Mouse (Mus musculus) ES-E14 (cell line): ENCODE measurements around the gene Itih3. TPM values are rescaled to one million over a fixed set of nuclear protein-coding genes. Genes with fewer than 3 reads are reported as not detected.
A peak's percentile ranks its signal among the peaks of the same experiment; 100 is the strongest.

Experiments
- DNase-seq: peaks from one replicate; pipeline ENCODE4 v3.0.0-alpha.2; 2013; ENCODE audit warnings: low read depth, low spot score
- H3K27ac ChIP-seq: 2 replicates; pipeline ENCODE4 v1.5.1; 2012; ENCODE audit warnings: low read depth, mild to moderate bottlenecking, low read length, moderate library complexity, mixed read lengths; ENCODE audit not compliant: poor library complexity, insufficient read depth, severe bottlenecking
- H3K36me3 ChIP-seq: 2 replicates; pipeline ENCODE4 v1.6.1; 2012; ENCODE audit warnings: mild to moderate bottlenecking, low read length, moderate library complexity, mixed read lengths; ENCODE audit not compliant: control insufficient read depth, poor library complexity, insufficient read depth, severe bottlenecking
- H3K4me1 ChIP-seq, 2 experiments: fragments of 150-350 bp in 1 of 2; sonication (generic) in 1 of 2; 2 replicates each; pipeline ENCODE4 v1.6.1; 2012; ENCODE audit warnings: low read length in 2 of 2, mild to moderate bottlenecking in 1 of 2, mixed read lengths in 1 of 2; ENCODE audit not compliant: control insufficient read depth in 2 of 2, insufficient read depth in 2 of 2, poor library complexity in 1 of 2
- H3K4me3 ChIP-seq, 2 experiments: fragments of 150-350 bp in 1 of 2; sonication (generic) in 1 of 2; 2 replicates each; pipeline ENCODE4 v1.5.1; 2012; ENCODE audit warnings: low read length in 2 of 2, low read depth in 1 of 2, mild to moderate bottlenecking in 1 of 2, mixed read lengths in 1 of 2; ENCODE audit not compliant: insufficient read depth in 1 of 2, poor library complexity in 1 of 2, severe bottlenecking in 1 of 2
- H3K9ac ChIP-seq: 2 replicates; pipeline ENCODE4 v1.6.1; 2012; ENCODE audit warnings: low read depth, mild to moderate bottlenecking, low read length, mixed read lengths; ENCODE audit not compliant: poor library complexity, insufficient read depth, severe bottlenecking
- H3K9me3 ChIP-seq: fragments of 150-350 bp; sonication (generic); 2 replicates; pipeline ENCODE4 v1.6.1; 2012; ENCODE audit warnings: low read depth, mild to moderate bottlenecking, low read length; ENCODE audit not compliant: control insufficient read depth, insufficient read depth
- CHD2 ChIP-seq: IDR thresholded peaks from 2 replicates; pipeline ENCODE4 v1.6.1; 2014; ENCODE audit warnings: mild to moderate bottlenecking, low read depth, low read length, inconsistent platforms
- HCFC1 ChIP-seq: IDR thresholded peaks from 2 replicates; pipeline ENCODE4 v1.6.1; 2012; ENCODE audit warnings: low read length, inconsistent platforms, borderline replicate concordance; ENCODE audit not compliant: insufficient read depth
- MAFK ChIP-seq: IDR thresholded peaks from 2 replicates; pipeline ENCODE4 v1.6.1; 2014; ENCODE audit warnings: mild to moderate bottlenecking, low read depth, low read length, inconsistent platforms; ENCODE audit not compliant: insufficient read depth
- ZC3H11A ChIP-seq: IDR thresholded peaks from 2 replicates; pipeline ENCODE4 v1.6.1; 2012; ENCODE audit warnings: low read depth, mild to moderate bottlenecking, inconsistent platforms, low read length, borderline replicate concordance
- ZNF384 ChIP-seq: IDR thresholded peaks from 2 replicates; pipeline ENCODE4 v1.6.1; 2012; ENCODE audit warnings: low read depth, low read length, inconsistent platforms
- in situ Hi-C, 2 experiments: fragments of 600-800 bp; cut with MboI; formaldehyde crosslinking; loops; one replicate each; pipeline ENCODE4 v1.15.1; 2025; ENCODE audit warnings: low sequenced_read_pairs in 2 of 2, inconsistent platforms in 1 of 2; ENCODE audit not compliant: unreplicated experiment in 2 of 2
- total RNA-seq: library from RNA; depleted of rRNA; stranded (reverse); fragments of 300-350 nt; gene quantifications from 2 replicates; pipeline ENCODE4 v1.2.3, GENCODE M21; 2012

Itih3 gene
- total RNA-seq, 1 experiment: 0.40 TPM

DNA sequence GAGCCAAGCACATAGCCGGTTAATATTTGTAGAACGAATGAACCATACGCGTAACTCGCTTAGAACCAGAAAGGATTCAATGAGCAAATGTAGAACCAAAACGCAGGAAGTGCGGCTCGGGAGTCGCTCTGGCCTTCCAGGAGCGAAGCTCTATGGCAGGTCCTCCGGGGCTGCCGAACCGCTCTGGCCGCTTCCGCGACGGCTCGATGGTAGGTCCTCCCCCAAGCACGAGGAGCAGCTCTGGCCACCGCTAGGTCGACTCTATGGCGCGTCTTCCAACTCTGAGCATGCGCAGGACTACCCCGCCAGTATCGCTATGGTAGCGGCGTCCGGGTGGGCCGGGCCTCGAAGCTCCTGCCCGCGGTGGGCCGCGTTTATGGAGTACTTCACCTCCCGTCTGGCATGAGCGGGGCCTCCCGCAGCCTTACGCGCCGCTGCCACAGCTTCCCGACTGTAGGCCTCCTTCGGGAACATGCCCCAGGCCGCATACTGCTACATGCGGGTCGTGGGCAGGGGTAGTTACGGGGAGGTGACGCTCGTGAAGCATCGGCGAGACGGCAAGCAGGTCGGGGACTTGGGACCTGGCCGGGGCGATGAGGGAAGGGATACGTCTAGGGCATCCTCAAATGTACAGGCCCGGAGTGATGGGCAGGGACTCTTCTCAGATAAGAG lies 27.7 kb upstream of the Itih3 start, which contains the start of gene Nek4:
Gene Nek4, plus strand, starts transcription at position 224 of the 672 bp plus-strand sequence.
- Histone ChIP-seq H3K9ac (peak within 1 kb of the TSS; percentile 91), H3K4me1 (peaks cover 3 to 4% of the 10 kb centered on the region in 2 experiments; a peak in 3 of 4 replicates), H3K9me3 (no peaks in the 10 kb centered on the region), H3K4me3 (peak within 1 kb of the TSS; percentile 85 to 94), H3K36me3 (no peaks in the 10 kb centered on the region), H3K27ac (no peak within 1 kb of the TSS)
- peak; percentile 91 for DNase-seq
- TF ChIP-seq MAFK: no peak
- peak; percentile 75; the same call in 1 of the 2 replicates for TF ChIP-seq HCFC1
- in situ Hi-C loops: no loop called here

GRCm38 (mm10) chr14:30949986-30950385 lies 26.4 kb upstream of the Itih3 start:
- Histone ChIP-seq H3K4me1 (peaks cover 3 to 4% of the 10 kb centered on the region in 2 experiments; a peak in 3 of 4 replicates), H3K36me3 (no peaks in the 10 kb centered on the region), H3K9me3 (no peaks in the 10 kb centered on the region), H3K27ac (no peak overlapping the region), H3K4me3 (no peak overlapping the region), H3K9ac (no peak overlapping the region)
- no peak for DNase-seq
- no peak for TF ChIP-seq MAFK
- TF ChIP-seq HCFC1: no peak
- no peak for TF ChIP-seq ZC3H11A
- no peak for TF ChIP-seq ZNF384
- no peak for TF ChIP-seq CHD2
- in situ Hi-C loops: no loop called here

DNA sequence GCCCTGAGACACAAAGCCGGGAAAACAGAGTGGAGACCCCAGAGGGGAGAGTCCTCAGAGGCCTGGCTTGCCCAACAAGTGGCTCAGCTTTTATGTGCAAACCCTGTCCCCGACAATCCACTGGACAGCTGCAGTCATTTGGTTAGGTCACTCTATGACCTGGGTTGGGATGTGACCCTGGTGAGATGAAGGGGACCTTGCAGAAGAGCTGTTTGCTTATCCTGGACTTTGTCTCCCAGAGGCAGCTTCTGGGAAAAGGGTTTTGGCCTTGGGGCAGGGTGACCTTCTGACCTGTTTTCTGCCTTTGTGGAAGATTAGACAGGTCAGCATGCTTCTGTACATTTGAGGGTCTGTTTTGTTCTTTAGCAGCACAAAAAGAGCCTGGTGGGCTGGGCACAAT lies 21.2 kb upstream of the Itih3 start:
- no peak for TF ChIP-seq ZC3H11A
- TF ChIP-seq CHD2: no peak
- TF ChIP-seq MAFK: no peak
- TF ChIP-seq HCFC1: no peak
- in situ Hi-C loops: no loop called here
- Histone ChIP-seq H3K4me1 (no peaks in the 10 kb centered on the region), H3K4me3 (no peak overlapping the region), H3K9ac (no peak overlapping the region), H3K27ac (no peak overlapping the region), H3K36me3 (no peaks in the 10 kb centered on the region), H3K9me3 (no peaks in the 10 kb centered on the region)
- no peak for DNase-seq

DNA sequence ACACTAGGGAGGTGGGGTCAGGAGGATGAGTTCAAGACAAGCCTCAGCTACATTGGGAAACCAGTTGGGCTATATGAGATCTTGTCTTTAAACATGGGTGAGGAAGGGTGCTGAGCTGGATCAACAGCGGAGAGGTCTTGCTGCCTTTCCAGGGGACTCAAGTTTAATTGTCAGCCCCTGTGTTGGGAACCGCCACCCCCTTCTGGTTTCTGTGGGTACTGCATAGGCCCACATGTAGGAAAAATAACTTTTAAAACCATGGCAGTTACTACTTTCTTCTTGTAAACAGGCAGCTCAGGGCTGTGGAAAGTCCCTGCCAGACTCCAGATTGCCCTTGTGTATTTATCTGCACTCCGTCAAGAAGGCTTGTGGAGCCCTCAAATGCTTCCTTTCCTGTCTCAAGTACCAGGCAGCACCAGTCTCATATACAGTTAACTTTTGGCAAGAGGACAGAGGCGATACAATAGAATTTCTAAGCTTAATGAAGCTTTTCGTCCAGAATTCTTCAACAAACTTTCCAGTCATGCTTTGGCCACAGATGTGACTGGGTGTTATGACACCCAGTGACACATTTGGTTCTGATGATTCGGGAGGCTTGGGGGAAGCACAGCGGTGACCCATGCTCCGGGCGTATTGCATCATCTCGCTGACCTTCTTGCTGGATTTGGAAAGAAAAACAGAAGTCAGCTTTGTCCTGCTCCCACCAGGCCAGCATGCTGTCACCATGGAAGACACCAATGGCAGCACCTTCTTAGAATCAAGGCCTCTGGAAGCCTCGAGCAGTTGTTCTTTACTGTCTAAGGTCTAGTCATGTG lies 20.5 kb upstream of the Itih3 start:
- DNase-seq: peak; percentile 40
- H3K27ac ChIP-seq: no peak overlapping the region
- no peaks in the 10 kb centered on the region for H3K9me3 ChIP-seq
- H3K4me1 ChIP-seq: no peaks in the 10 kb centered on the region
- no peak overlapping the region for H3K9ac ChIP-seq
- peak; percentile 57; the same call in 1 of the 2 replicates for TF ChIP-seq ZC3H11A
- no peak for TF ChIP-seq ZNF384
- TF ChIP-seq CHD2: no peak
- no peak overlapping the region for H3K4me3 ChIP-seq
- no peaks in the 10 kb centered on the region for H3K36me3 ChIP-seq
- in situ Hi-C loops: no loop called here
